Mouse (Mus musculus) lung, postnatal 4 days (tissue): Measurements from ENCODE around the gene Fa2h.

Experiments used
- DNase-seq, 2 experiments: peaks; one replicate each; pipeline ENCODE4 v3.0.0; 2021

Gene Fa2h

DNA sequence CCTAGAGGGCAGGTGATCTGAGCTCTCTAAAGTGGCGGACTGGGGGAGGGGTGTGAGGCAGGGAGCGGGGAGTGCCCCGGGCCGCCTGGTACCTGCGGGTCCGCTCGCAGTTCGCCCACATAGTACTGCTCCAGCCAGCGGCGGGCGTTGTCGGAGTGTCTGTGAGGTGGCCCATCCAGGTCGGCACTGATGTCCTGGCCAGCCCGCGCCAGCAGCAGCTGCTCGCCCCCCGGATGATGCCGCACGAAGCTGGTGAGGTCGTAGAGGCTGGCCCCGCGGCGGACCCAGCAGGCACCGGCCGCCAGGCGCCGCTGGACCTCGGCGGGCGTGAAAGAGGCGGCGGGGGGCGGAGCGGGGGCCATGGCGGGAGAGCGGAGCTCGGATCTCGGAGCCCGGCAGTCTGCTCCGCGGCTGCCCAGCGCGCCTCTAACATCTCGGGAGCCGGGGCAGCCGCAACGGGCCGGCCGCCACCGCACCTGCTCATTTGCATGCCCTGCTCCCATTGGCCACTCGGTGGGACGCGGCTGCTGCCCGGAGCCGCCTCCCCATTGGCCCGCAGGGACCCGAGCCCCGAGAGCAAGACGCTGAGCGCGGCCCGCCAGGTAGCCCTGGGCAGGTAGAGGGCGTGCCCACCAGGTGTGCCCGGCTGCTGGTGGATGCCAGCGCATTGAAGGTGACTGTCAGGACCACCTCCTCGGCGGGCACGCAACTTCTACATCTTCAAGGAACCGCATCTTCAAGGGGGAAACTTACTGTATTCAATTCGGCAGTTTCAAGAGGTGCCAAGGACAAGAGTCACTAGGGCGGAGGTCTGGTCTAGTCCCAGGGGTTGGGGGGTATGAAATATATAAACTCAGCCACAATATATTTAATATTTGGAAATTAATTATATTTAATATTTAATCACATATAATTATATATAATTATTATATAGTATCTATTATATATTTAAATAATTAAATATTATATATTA is at the start of gene Fa2h:
TSS of gene Fa2h (minus strand) at position 434 of the 973 bp plus-strand sequence.
- DNase-seq = peak; percentile 84 to 91

DNA sequence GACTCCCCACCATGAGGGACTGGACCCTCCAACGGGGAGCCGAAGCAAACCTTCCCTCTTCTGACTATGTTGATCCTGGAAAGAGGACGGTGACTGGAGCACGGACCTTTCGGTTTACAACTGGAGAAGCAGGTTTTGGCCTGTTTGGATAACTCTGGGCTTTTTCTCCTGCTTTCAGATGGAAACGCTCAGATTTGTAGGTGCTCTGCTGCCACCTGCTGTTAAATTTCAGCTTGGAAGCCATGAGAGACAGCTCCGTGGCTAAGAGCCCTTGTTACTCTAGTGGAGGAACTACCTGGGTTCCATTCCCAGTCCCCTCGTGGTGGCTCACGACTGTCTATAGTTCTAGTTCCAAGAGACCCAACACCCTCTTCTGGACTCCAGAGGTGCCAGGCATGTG is 45.6 kb upstream of the Fa2h start:
- peak; percentile 43 to 73 for DNase-seq

DNA sequence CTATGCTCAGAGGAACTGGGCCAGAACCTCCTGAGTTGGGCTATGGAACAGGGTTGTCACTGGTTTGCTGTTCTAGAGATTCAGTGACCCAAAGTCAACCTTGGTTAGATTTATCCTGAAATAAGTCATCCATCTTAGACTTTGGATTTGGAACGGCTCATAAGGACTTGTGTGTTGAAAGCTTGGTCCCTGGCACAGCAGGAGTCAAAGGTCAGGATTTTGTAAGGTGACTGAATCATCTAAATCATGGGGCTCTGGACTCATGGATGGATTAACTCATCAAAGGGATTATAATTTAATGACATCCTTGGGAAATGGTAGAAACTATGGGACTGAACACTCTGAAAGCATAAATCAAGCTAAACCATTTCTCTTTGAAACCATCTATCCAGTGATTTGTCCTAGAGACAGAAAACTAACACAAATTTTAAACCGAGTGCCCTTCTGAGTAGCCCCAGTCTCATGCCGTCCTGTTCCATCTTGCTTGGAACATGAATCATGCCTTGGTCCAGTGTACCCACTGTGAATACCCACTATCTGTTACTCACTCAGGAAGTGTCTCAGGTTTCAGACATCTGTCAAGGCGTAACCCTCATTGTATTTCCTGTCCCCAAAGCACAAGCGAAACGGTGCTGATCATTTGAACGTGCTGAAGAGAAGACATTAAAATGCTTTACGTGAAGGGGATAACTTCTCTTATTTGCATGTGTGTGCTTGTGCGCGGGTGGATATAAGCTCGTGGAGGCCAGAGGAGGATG is 41.6 kb upstream of the Fa2h start:
- DNase-seq = no peak

DNA sequence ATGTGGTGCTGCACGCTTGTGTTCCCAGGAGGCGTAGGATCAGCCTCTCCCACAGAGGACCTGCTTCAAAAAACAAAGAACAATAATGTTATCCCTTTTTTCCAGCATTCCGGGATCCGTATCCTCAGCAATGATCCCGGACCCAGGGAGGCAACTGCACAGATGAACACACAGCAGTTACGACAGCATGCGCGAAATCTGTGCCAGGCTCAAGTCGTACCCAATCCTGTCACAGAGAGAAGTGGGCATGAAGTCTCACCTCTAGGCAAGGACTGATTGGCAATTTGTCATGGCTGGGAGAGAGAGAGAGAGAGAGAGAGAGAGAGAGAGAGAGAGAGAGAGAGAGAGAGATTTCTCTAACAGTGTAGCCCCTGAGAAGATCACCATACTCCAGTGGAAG is 31.0 kb upstream of the Fa2h start:
- DNase-seq = no peak

DNA sequence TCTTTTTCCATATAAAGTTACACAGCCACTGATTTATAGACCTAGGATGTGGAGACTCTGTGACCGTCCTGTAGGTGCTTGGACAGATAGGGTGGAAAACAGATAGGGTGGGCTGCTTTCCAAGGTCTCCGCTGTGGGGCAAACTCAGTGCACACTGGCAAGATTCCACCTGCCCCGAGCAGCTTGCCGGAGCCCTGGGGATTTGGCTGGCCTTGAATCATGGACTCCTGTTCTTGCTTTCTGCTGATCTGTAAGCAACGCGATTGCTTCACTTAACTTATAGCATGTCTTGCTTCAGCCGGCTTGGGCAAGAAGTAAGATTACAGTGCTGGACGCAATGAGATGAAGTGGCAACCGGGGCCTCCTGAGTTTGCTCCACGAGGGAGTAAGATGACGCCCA is 30.6 kb upstream of the Fa2h start:
- DNase-seq = no peak

GRCm38 (mm10) chr8:111422614-111423013 is 29.0 kb upstream of the Fa2h start:
- no peak for DNase-seq

DNA sequence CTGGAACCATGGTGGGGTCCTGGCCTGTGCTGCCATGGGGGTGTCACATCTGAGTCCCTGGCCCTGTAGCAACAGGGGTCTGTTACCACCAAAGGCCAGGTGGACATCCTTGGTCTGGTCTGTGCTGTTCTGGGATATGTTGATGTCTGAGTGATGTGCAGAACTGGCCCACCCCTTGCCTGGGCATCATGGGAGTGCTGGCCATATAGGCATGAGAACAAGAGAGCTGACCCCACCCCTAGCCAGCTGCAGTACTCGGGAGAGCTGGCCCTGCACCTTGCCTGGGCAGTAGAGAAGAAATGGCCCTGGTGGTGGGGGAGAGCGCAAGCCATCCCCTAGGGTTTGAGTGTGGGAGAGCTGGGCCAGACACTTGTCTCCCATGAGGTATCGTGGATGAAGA is 25.5 kb upstream of the Fa2h start:
- DNase-seq = no peak

DNA sequence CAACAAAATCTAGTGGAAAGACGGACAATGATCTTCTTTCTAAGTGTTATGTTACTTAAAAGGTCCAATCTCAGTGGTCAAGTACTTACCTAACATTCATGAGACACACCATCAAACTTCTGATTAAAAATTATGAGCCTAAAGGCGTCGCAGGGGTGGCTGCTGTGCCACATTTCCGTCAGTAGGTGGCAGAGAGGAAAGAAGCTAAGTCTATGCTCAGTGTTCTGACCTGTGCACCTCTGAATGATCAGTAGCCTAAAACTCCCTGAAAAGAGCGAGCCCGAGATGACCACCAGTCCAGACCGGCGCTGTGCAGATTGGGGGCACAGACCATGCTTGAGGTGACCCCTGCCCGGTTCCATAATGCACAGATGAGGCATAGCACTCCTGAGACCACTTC is 25.0 kb upstream of the Fa2h start:
- peak in 1 of 2 experiments; percentile 23 for DNase-seq

DNA sequence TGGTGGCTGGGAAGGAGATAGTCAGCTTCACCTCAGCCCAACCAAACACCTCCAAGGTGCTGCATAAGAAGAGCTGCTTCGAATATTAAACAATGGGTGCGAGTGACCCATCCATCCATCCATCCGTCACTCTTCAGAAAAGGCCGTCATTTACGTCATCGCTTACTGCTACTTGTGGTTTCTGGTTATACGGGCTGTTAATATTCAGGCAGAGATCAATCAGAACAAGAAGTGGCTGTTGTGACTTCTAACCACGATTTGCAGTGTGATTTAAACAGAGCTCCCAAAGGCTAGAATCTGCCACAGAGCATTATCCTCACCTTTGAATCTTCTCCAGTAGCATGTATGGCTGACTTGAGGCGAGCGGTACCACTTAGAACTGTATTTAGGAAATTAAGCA is 23.6 kb upstream of the Fa2h start:
- no peak for DNase-seq

DNA sequence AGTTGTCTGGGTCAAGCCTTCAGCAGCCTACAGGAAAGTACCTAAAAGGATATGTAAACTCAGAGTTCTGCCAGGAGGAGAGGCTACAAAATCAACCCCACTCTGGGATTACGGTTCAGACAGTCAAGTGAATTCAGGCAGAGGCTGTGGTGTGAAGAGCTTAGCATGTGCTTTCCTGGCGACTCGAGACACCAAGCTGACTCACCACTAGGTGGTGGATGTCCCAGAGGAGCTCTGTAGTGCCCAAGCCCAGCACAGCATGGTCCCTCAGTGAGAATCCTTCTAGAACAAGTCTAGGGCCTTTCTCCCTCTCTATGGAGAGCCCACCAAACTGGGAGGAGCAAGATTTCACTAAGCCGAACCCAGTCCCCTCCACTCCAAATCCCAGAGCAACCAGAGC is 9.8 kb upstream of the Fa2h start:
- peak in 1 of 2 experiments; percentile 18 for DNase-seq

GRCm38 (mm10) chr8:111391268-111391667 is 2.4 kb downstream of the Fa2h start:
- DNase-seq = no peak

- no peak for DNase-seq
Measured at GRCm38 (mm10) chr8:111390837-111391236, 2.8 kb downstream of the Fa2h start.

- no peak for DNase-seq
Measured at GRCm38 (mm10) chr8:111389581-111389980, 4.0 kb downstream of the Fa2h start.

DNA sequence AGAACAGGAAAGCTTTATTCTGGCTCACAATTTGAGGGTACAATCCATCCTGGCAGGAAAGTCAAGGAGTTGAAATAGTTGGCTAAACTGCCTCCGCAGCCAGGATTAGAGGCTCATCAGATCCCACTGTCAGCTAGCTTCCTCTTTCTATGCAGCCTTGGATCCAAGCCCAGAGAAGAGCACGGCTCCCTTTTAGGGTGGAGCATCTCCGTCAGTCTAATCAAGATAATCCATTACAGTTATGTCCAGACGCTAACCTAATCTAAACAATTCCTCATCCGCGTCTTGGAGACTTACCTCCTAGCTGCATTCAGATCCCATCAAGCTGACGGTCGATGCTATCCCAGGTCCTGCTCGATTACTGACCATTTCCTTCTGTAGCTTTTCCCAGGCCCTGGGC is 7.7 kb downstream of the Fa2h start:
- DNase-seq = peak; percentile 23 to 36

GRCm38 (mm10) chr8:111384628-111385027 is 9.0 kb downstream of the Fa2h start:
- no peak for DNase-seq

- no peak for DNase-seq
Measured at GRCm38 (mm10) chr8:111375192-111375591, 18.4 kb downstream of the Fa2h start.

DNA sequence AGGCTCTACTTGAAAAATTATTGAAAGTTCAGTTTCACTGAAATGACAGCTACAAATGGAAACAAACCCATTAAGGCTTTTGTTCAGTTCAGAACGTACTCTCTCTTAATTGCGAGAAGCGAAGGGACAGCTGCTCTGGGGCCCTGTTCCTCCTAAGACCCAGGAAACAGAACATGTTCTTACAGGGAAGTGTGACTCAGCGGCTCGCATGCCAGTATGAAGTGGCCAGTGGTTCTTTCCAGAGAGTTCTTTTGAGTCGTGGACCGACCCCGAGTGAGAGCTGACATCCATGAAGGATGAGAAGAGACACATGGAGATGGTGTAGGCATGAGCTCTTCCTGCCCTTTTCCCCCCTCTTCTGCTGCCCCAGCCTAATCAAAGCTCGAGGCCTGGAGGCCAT is 23.9 kb downstream of the Fa2h start:
- DNase-seq = no peak

DNA sequence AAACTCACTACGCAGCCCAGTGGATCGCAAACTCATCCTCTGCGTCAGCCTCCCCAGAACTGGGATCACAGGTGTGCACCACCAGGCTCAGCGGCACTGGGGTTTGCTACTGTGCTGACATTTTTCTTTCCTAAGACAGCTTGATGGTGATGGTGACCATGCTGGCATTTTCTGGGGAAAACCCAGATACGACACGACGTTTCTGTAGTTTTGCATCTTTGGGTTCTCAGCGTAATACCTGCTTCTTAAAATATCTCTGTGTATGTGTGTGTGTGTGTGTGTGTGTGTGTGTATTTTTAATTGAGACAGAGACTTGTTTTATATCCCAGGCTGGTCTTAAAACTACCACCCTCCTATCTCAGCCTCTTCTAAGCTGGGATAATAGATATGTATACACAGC is 26.3 kb downstream of the Fa2h start:
- no peak for DNase-seq

- peak in 1 of 2 experiments; percentile 5 for DNase-seq
Measured at GRCm38 (mm10) chr8:111366610-111367234, 26.9 kb downstream of the Fa2h start.

DNA sequence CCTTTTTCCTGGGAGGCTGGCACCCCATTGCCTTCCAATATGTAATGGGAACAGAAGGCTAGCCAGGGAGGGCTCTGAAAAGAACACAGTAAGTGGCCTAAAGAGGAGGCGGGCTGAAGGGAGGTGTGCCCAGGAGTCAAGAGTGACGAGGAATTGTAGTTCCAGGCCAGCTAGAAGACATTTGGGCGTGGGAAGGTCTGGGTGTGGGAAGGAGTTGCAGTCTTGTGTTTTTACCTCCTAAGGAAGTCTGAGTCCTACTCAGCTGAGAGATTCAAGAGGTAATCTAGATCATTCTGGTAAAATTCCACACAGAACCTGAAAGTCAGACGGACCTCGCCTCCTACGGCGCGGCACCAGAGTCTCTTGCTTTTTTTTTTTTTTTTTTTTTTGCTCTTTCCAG is 30.1 kb downstream of the Fa2h start:
- no peak for DNase-seq

- peak in 1 of 2 experiments; percentile 31 for DNase-seq
Measured at GRCm38 (mm10) chr8:111360579-111361209, 32.9 kb downstream of the Fa2h start.

- no peak for DNase-seq
Measured at GRCm38 (mm10) chr8:111359936-111360335, 33.7 kb downstream of the Fa2h start.

DNA sequence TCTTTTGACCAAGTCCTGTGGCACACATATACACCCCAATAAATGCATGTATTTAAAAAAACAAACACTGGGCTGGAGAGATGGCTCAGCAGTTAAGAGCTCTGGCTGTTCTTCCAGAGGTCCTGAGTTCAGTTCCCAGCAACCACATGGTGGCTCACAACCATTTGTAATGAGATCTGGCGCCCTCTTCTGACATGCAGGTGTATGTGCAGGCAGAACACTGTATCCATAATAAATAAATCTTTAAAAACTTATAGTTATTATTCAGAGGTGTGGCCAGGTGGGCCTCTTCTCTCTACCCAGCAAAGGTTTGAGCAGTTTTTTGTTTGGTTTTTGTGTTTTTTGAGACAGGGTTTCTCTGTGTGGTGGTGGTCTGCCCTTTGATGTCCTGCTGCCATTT is 34.7 kb downstream of the Fa2h start:
- no peak for DNase-seq
